Mouse (Mus musculus) limb, embryonic 11.5 days (tissue): ENCODE measurements around the gene Rbms3. TPM values are rescaled to one million over a fixed set of nuclear protein-coding genes. Genes with fewer than 3 reads are reported as not detected.
A peak's percentile ranks its signal among the peaks of the same experiment; 100 is the strongest.

Experiments
- ATAC-seq: fragments of 200-750 bp; cut with Nextera tagmentation; 2 replicates; pipeline ENCODE4 v1.8.0; 2017; ENCODE audit warnings: low read depth; ENCODE audit not compliant: insufficient number of reproducible peaks, low FRiP score, low TSS enrichment
- DNase-seq: peaks from one replicate; pipeline ENCODE4 v3.0.0-alpha.2; 2015; ENCODE audit warnings: low spot score
- H3K27ac ChIP-seq: fragments of 300-500 bp; sonication (generic); replicated peaks from 2 replicates; pipeline ENCODE4 v1.5.1; 2014; ENCODE audit warnings: low read depth, mild to moderate bottlenecking, low read length
- H3K27me3 ChIP-seq: fragments of 300-500 bp; sonication (generic); 2 replicates; pipeline ENCODE4 v1.6.1; 2014; ENCODE audit warnings: mild to moderate bottlenecking, low read length, mixed read lengths; ENCODE audit not compliant: control insufficient read depth, insufficient read depth
- H3K36me3 ChIP-seq: fragments of 300-500 bp; sonication (generic); 2 replicates; pipeline ENCODE4 v1.6.1; 2014; ENCODE audit warnings: mild to moderate bottlenecking, low read length, moderate library complexity, mixed read lengths; ENCODE audit not compliant: control insufficient read depth, insufficient read depth
- H3K4me1 ChIP-seq: fragments of 300-500 bp; sonication (generic); 2 replicates; pipeline ENCODE4 v1.6.1; 2014; ENCODE audit warnings: low read length, mixed read lengths; ENCODE audit not compliant: control insufficient read depth, insufficient read depth
- H3K4me2 ChIP-seq: fragments of 300-500 bp; sonication (generic); 2 replicates; pipeline ENCODE4 v1.6.1; 2014; ENCODE audit warnings: low read depth, mild to moderate bottlenecking, moderate library complexity; ENCODE audit not compliant: severe bottlenecking
- H3K4me3 ChIP-seq: fragments of 300-500 bp; sonication (generic); 2 replicates; pipeline ENCODE4 v1.5.1; 2014; ENCODE audit warnings: low read depth, low read length
- H3K9ac ChIP-seq: fragments of 300-500 bp; sonication (generic); 2 replicates; pipeline ENCODE4 v1.6.1; 2014; ENCODE audit warnings: mild to moderate bottlenecking, low read length
- H3K9me3 ChIP-seq: fragments of 300-500 bp; sonication (generic); 2 replicates; pipeline ENCODE4 v1.6.1; 2016; ENCODE audit warnings: low read length; ENCODE audit not compliant: control insufficient read depth
- WGBS: fragments of 180-500 bp; shearing (Covaris S2); extraction: QIAGEN DNeasy Blood & Tissue Kit; methylation state at CpG from one replicate; pipeline ENCODE4 v1.1.7; 2014; 5-methylcytosine and 5-hydroxymethylcytosine counted together
- polyA plus RNA-seq: library from polyadenylated mRNA; unstranded; fragments of >200 nt; fragmentation: Nextera tagmentation; extraction: Ambion mirVana; gene quantifications from 2 replicates; pipeline ENCODE4 v1.2.1, GENCODE M21; 2014

Rbms3 gene
- polyA plus RNA-seq, 1 experiment from 2014 or later = 51.9 TPM

DNA sequence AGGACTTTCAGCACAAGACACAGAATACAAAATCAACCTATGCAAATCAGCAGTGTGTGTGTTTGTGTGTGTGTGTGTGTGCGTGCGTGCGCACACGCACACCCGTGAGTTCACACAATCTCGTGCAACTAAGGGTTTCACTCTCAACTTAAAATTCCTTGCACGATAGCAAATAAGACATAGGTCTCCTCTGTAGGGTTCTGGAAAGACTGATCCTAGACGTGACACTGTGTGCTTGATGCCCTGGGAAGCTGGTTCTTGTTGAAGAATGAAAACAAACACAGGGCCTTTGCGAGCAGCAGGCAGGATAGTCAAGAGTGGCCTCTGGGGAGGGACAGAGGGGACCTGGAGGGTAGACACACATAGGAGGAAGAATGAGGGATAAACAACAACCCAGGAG lies 544.0 kb downstream of the Rbms3 start:
- Histone ChIP-seq H3K4me3 (no peak overlapping the region), H3K36me3 (no peaks in the 10 kb centered on the region), H3K9me3 (no peaks in the 10 kb centered on the region), H3K4me2 (no peak overlapping the region), H3K27me3 (no peaks in the 10 kb centered on the region), H3K9ac (no peak overlapping the region), H3K4me1 (no peaks in the 10 kb centered on the region), H3K27ac (no peak overlapping the region)
- DNase-seq (no peak), ATAC-seq (no peak)
- WGBS = 88% methylated on average over 9 of the region's 9 CpGs

DNA sequence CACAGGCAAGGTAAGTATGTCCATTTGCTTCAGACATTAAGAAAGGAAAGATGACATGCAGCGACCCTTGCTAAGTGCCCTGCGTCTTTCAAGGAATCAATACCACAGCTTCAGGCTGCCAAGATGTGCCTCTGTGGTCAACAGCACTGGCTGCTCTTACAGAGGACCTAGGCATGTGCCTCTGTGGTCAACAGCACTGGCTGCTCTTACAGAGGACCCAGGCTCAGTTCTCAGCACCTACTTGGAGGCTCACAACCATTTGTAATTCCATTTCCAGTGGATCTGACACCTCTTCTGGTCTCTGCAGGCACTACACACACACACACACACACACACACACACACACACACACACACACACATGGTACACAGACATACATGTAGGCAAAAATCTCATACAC lies 545.2 kb downstream of the Rbms3 start:
- WGBS = 93% methylated on average over 2 of the region's 2 CpGs
- DNase-seq (no peak), ATAC-seq (no peak)
- Histone ChIP-seq H3K4me2 (no peak overlapping the region), H3K9me3 (no peaks in the 10 kb centered on the region), H3K4me3 (no peak overlapping the region), H3K9ac (no peak overlapping the region), H3K4me1 (peaks cover 4% of the 10 kb centered on the region; the same call in 1 of the 2 replicates), H3K27me3 (no peaks in the 10 kb centered on the region), H3K27ac (no peak overlapping the region), H3K36me3 (no peaks in the 10 kb centered on the region)

DNA sequence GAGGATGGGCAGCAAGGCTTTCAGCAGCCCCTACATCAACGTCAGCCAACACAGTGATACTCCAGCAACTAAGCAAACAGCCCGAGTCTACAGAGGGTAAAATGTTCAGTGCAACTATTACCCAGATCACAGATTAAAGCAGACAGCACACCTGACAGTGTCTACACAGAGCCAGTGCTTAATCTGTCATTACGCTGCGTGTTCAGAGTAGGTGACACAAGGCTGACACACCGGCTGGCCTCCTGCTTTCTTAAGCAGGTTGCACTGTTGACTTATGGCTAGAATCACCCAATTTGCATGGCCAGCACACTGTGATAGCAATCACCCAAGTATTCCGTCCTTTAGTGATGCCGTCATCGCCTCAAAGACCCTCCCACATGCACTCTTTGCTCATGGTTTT lies 550.2 kb downstream of the Rbms3 start:
- Histone ChIP-seq H3K4me3 (no peak overlapping the region), H3K9ac (no peak overlapping the region), H3K4me1 (peaks cover 17% of the 10 kb centered on the region), H3K27me3 (no peaks in the 10 kb centered on the region), H3K9me3 (no peaks in the 10 kb centered on the region), H3K4me2 (no peak overlapping the region), H3K36me3 (no peaks in the 10 kb centered on the region), H3K27ac (no peak overlapping the region)
- ATAC-seq (no peak), DNase-seq (no peak)
- WGBS = 85% methylated on average over 8 of the region's 8 CpGs

GRCm38 (mm10) chr9:117077548-117077947 lies 552.2 kb downstream of the Rbms3 start:
- DNase-seq = no peak
- WGBS = 47% methylated on average over 7 of the region's 7 CpGs
- Histone ChIP-seq H3K27me3 (no peaks in the 10 kb centered on the region), H3K36me3 (no peaks in the 10 kb centered on the region), H3K9ac (no peak overlapping the region), H3K4me2 (no peak overlapping the region), H3K4me3 (no peak overlapping the region), H3K27ac (peak overlapping the region; percentile 45; the same call in 1 of the 2 replicates), H3K4me1 (peaks cover 26% of the 10 kb centered on the region), H3K9me3 (no peaks in the 10 kb centered on the region)
- no peak for ATAC-seq

GRCm38 (mm10) chr9:117076785-117077184 lies 552.9 kb downstream of the Rbms3 start:
- ATAC-seq = no peak
- Histone ChIP-seq H3K9me3 (no peaks in the 10 kb centered on the region), H3K27me3 (no peaks in the 10 kb centered on the region), H3K4me3 (no peak overlapping the region), H3K27ac (no peak overlapping the region), H3K4me1 (peaks cover 28% of the 10 kb centered on the region), H3K9ac (no peak overlapping the region), H3K36me3 (no peaks in the 10 kb centered on the region), H3K4me2 (no peak overlapping the region)
- 47% methylated on average over 8 of the region's 8 CpGs for WGBS
- no peak for DNase-seq

GRCm38 (mm10) chr9:117072433-117073099 lies 557.1 kb downstream of the Rbms3 start:
- peak; percentile 74; the same call in 1 of the 2 replicates for ATAC-seq

DNA sequence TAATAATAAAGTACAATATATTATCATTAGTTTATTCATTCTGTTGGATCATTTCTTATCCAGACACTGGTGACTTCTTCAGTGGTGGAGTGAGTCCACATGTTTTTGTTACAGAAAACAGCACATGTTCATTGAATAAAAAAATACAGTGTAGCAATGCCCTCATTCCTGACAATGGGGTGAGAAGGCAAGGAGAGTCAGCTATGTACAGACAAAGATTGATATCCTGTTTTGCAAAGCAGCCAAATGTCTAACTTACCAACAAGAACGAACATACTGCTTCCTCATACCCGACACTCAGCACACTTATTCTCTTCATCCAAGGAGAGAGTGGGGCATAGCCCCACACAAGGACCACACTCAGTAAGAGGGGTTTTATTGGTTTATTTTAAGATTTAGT lies 559.1 kb downstream of the Rbms3 start:
- Histone ChIP-seq H3K9ac (no peak overlapping the region), H3K4me2 (no peak overlapping the region), H3K27me3 (no peaks in the 10 kb centered on the region), H3K27ac (no peak overlapping the region), H3K4me3 (no peak overlapping the region), H3K4me1 (peaks cover 12% of the 10 kb centered on the region), H3K36me3 (no peaks in the 10 kb centered on the region), H3K9me3 (no peaks in the 10 kb centered on the region; the same call in 1 of the 2 replicates)
- no peak for DNase-seq
- WGBS = 93% methylated on average over 2 of the region's 2 CpGs
- ATAC-seq = no peak

More at GRCm38 (mm10) chr9:117072433-117073099, 557.1 kb downstream of the Rbms3 start:
- no peak overlapping the region for H3K4me3 ChIP-seq
- peak overlapping the region; percentile 23; the same call in 1 of the 2 replicates for H3K27ac ChIP-seq
- DNase-seq = no peak
- H3K4me1 ChIP-seq = peaks cover 16% of the 10 kb centered on the region
- H3K27me3 ChIP-seq = no peaks in the 10 kb centered on the region
- 16% methylated on average over 2 of the region's 2 CpGs for WGBS
- no peak overlapping the region for H3K4me2 ChIP-seq
- no peaks in the 10 kb centered on the region for H3K36me3 ChIP-seq
- no peaks in the 10 kb centered on the region for H3K9me3 ChIP-seq
- H3K9ac ChIP-seq = no peak overlapping the region

DNA sequence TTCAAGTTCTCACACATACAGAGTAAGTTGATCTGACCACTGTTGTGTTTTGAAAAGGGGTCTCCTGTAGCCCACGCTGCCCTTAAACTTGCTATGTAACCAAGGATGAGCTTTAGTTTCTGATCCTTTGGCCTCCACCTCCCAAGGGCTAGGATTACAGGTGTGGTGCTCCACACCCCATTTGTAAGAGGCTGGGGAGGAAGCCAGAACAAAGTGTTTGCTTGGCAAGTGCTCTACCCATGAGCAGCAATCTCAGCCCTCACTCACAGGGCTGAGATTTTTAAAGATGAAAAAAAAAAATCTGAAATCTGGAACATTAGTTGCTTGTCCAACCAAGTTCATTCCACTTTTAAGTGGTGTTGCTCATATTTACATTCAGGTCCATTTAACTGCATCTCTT lies 560.5 kb downstream of the Rbms3 start:
- Histone ChIP-seq H3K4me2 (no peak overlapping the region), H3K4me1 (peaks cover 12% of the 10 kb centered on the region), H3K27me3 (no peaks in the 10 kb centered on the region), H3K9me3 (no peaks in the 10 kb centered on the region; the same call in 1 of the 2 replicates), H3K9ac (no peak overlapping the region), H3K4me3 (no peak overlapping the region), H3K36me3 (no peaks in the 10 kb centered on the region), H3K27ac (no peak overlapping the region)
- WGBS = 93% methylated on average over 1 of the region's 1 CpGs
- DNase-seq = no peak
- no peak for ATAC-seq
